Mouse (Mus musculus): ENCODE measurements around the gene Olfr54. TPM values are rescaled to one million over a fixed set of nuclear protein-coding genes. Genes with fewer than 3 reads are reported as not detected.

The Olfr54 gene
- polyA plus RNA-seq, 1 experiment = not detected

- Histone ChIP-seq H3K79me2 (ENCODE audit: control insufficient read depth, insufficient read depth) (no peaks in the 10 kb centered on the region), H3K4me2 (ENCODE audit: low read depth) (peak within 1 kb of the TSS; percentile 71), H3K27me3 (ENCODE audit: control insufficient read depth, insufficient read depth, insufficient read length) (no peaks in the 10 kb centered on the region), H3K4me3 (peak within 1 kb of the TSS; percentile 46), H3K36me3 (ENCODE audit: control insufficient read depth, insufficient read depth) (no peaks in the 10 kb centered on the region), H3ac (ENCODE audit: control insufficient read depth, insufficient read length) (peak within 1 kb of the TSS; percentile 68)
- TF ChIP-seq SRF (IDR thresholded peaks at IDR 0.05; ENCODE audit: control insufficient read depth, insufficient read length, low read depth) = no peak
- no peak for TF ChIP-seq MAX (IDR thresholded peaks at IDR 0.05; ENCODE audit: low read depth)
- no peak for TF ChIP-seq POLR2A (IDR thresholded peaks at IDR 0.05; ENCODE audit: insufficient read length, low read depth)
- no peak for TF ChIP-seq MYOD1 (IDR thresholded peaks at IDR 0.05; ENCODE audit: control insufficient read depth in 1 of 3, insufficient read length in 2 of 3, low read depth in 2 of 3)
- TF ChIP-seq POLR2AphosphoS2 (IDR thresholded peaks at IDR 0.05; ENCODE audit: insufficient read length, low read depth) = no peak
Observed at GRCm38 (mm10) chr11:51059151-51059571, 45.1 kb downstream of the Olfr54 start, which contains the start of gene Zfp354a. Zfp354a (plus strand) TSS chr11:51059257.

DNA sequence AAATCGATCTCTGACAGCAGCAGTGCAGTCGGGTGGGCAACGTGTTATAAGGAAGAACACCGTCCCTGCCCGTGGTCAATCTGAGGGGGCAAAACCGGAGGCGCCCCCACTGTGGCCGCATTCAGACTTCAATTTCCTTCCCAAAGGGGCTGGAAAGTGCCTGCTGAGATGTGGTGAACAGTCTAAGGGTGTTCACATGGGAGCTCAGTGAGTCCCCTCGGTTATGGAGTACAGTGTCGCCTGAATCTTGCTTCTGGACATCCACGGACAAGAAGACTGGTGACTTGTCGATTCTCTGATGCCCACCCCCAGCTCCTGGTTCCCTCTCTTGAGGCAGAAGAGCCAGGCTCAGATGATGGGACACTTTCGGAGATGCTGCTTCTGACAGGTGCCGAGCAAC lies 45.6 kb downstream of the Olfr54 start:
- TF ChIP-seq MAX (IDR thresholded peaks at IDR 0.05; ENCODE audit: low read depth) (no peak), USF1 (IDR thresholded peaks at IDR 0.05; ENCODE audit: low read depth) (no peak), CEBPB (IDR thresholded peaks at IDR 0.05; ENCODE audit: insufficient read depth, poor library complexity, severe bottlenecking) (no peak), REST (IDR thresholded peaks at IDR 0.05; ENCODE audit: insufficient read depth, insufficient read length) (no peak), TCF3 (IDR thresholded peaks at IDR 0.05; ENCODE audit: insufficient read length, low read depth) (no peak), POLR2A (IDR thresholded peaks at IDR 0.05; ENCODE audit: insufficient read length, low read depth) (no peak)
- peak overlapping the region; percentile 71 for H3K4me2 ChIP-seq (ENCODE audit: low read depth)
- H3ac ChIP-seq (ENCODE audit: control insufficient read depth, insufficient read length) = peak overlapping the region; percentile 68
- no peaks in the 10 kb centered on the region for H3K27me3 ChIP-seq (ENCODE audit: control insufficient read depth, insufficient read depth, insufficient read length)
- no peaks in the 10 kb centered on the region for H3K79me2 ChIP-seq (ENCODE audit: control insufficient read depth, insufficient read depth)
- H3K36me3 ChIP-seq (ENCODE audit: control insufficient read depth, insufficient read depth) = no peaks in the 10 kb centered on the region
- peak overlapping the region; percentile 46 for H3K4me3 ChIP-seq

DNA sequence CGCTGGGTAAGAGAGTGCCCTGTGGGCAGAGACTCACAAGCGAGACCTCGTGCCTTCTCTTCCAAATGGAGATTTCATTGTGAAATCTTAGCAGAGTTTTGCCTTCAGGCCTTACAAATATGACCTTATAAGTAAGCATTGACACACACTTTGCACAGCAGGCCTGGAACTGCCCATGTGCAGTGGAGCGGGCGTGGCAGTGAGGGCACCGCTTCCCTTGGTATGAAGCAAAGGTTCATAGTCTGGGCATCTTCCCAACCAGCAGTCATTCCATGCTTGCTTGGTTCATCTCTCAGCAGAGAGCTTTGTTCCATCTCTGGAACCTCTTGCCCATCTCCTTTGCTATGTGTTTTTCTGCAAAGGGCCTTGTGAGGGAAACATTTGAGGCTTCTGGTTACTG lies 46.9 kb downstream of the Olfr54 start:
- no peak for TF ChIP-seq MYOG (IDR thresholded peaks at IDR 0.05; ENCODE audit: control insufficient read depth in 1 of 3, insufficient read depth in 1 of 3, insufficient read length in 2 of 3, low read depth in 2 of 3)
- no peak for TF ChIP-seq POLR2A (IDR thresholded peaks at IDR 0.05; ENCODE audit: insufficient read length, low read depth)
- no peak for TF ChIP-seq REST (IDR thresholded peaks at IDR 0.05; ENCODE audit: insufficient read depth, insufficient read length)
- TF ChIP-seq CEBPB (IDR thresholded peaks at IDR 0.05; ENCODE audit: insufficient read depth, poor library complexity, severe bottlenecking) = no peak
- no peak for TF ChIP-seq POLR2AphosphoS2 (IDR thresholded peaks at IDR 0.05; ENCODE audit: insufficient read length, low read depth)
- TF ChIP-seq MAX (IDR thresholded peaks at IDR 0.05; ENCODE audit: low read depth) = no peak
- no peak for TF ChIP-seq MYOD1 (IDR thresholded peaks at IDR 0.05; ENCODE audit: control insufficient read depth in 1 of 3, insufficient read length in 2 of 3, low read depth in 2 of 3)
- no peak for TF ChIP-seq TCF12 (IDR thresholded peaks at IDR 0.05; ENCODE audit: insufficient read depth, poor library complexity, severe bottlenecking)
- no peak for TF ChIP-seq SRF (IDR thresholded peaks at IDR 0.05; ENCODE audit: control insufficient read depth, insufficient read length, low read depth)
- no peak for TF ChIP-seq E2F4 (IDR thresholded peaks at IDR 0.05; ENCODE audit: insufficient read depth)
- no peak for TF ChIP-seq TCF3 (IDR thresholded peaks at IDR 0.05; ENCODE audit: insufficient read length, low read depth)
- no peak for TF ChIP-seq USF1 (IDR thresholded peaks at IDR 0.05; ENCODE audit: low read depth)
- no peak overlapping the region for H3K4me3 ChIP-seq

DNA sequence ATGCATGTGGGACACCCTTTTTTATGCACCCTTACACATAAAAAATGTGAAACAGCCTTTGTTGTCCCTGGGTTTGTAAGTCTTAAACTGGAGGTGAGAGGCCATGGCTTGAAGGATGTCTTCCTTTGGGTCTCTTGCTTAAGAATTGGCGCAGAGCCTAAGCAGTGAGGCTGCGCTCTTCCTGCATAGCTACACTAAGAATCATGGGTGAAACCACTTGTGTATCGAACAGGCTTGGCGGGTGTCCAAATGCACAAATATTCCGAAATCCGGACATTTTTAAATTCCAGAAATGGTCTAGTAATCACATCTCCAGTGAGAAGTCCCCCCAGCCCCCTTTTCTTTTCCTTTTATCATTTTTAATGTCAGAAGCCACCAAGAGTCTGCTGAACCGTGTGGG lies 49.2 kb downstream of the Olfr54 start:
- Histone ChIP-seq H3ac (ENCODE audit: control insufficient read depth, insufficient read length) (no peak overlapping the region), H3K36me3 (ENCODE audit: control insufficient read depth, insufficient read depth) (peaks cover 9% of the 10 kb centered on the region), H3K79me2 (ENCODE audit: control insufficient read depth, insufficient read depth) (no peaks in the 10 kb centered on the region), H3K27me3 (ENCODE audit: control insufficient read depth, insufficient read depth, insufficient read length) (no peaks in the 10 kb centered on the region), H3K4me3 (no peak overlapping the region), H3K4me2 (ENCODE audit: low read depth) (no peak overlapping the region)
- TF ChIP-seq REST (IDR thresholded peaks at IDR 0.05; ENCODE audit: insufficient read depth, insufficient read length) = no peak
- no peak for TF ChIP-seq POLR2AphosphoS2 (IDR thresholded peaks at IDR 0.05; ENCODE audit: insufficient read length, low read depth)
- TF ChIP-seq CEBPB (IDR thresholded peaks at IDR 0.05; ENCODE audit: insufficient read depth, poor library complexity, severe bottlenecking) = no peak
- TF ChIP-seq USF1 (IDR thresholded peaks at IDR 0.05; ENCODE audit: low read depth) = no peak

More for the DNA sequence above, 46.9 kb downstream of the Olfr54 start:
- Histone ChIP-seq H3K79me2 (ENCODE audit: control insufficient read depth, insufficient read depth) (no peaks in the 10 kb centered on the region), H3K27me3 (ENCODE audit: control insufficient read depth, insufficient read depth, insufficient read length) (no peaks in the 10 kb centered on the region), H3ac (ENCODE audit: control insufficient read depth, insufficient read length) (no peak overlapping the region), H3K36me3 (ENCODE audit: control insufficient read depth, insufficient read depth) (no peaks in the 10 kb centered on the region), H3K4me2 (ENCODE audit: low read depth) (no peak overlapping the region)

- TF ChIP-seq REST (IDR thresholded peaks at IDR 0.05; ENCODE audit: insufficient read depth, insufficient read length) (no peak), TCF3 (IDR thresholded peaks at IDR 0.05; ENCODE audit: insufficient read length, low read depth) (no peak), POLR2AphosphoS2 (IDR thresholded peaks at IDR 0.05; ENCODE audit: insufficient read length, low read depth) (no peak), POLR2A (IDR thresholded peaks at IDR 0.05; ENCODE audit: insufficient read length, low read depth) (no peak), CEBPB (IDR thresholded peaks at IDR 0.05; ENCODE audit: insufficient read depth, poor library complexity, severe bottlenecking) (no peak), USF1 (IDR thresholded peaks at IDR 0.05; ENCODE audit: low read depth) (no peak), MYOG (IDR thresholded peaks at IDR 0.05; ENCODE audit: control insufficient read depth in 1 of 3, insufficient read depth in 1 of 3, insufficient read length in 2 of 3, low read depth in 2 of 3) (no peak), MYOD1 (IDR thresholded peaks at IDR 0.05; ENCODE audit: control insufficient read depth in 1 of 3, insufficient read length in 2 of 3, low read depth in 2 of 3) (no peak), TCF12 (IDR thresholded peaks at IDR 0.05; ENCODE audit: insufficient read depth, poor library complexity, severe bottlenecking) (no peak), SRF (IDR thresholded peaks at IDR 0.05; ENCODE audit: control insufficient read depth, insufficient read length, low read depth) (no peak), E2F4 (IDR thresholded peaks at IDR 0.05; ENCODE audit: insufficient read depth) (no peak), MAX (IDR thresholded peaks at IDR 0.05; ENCODE audit: low read depth) (no peak)
- Histone ChIP-seq H3K4me3 (no peak overlapping the region), H3K4me2 (ENCODE audit: low read depth) (no peak overlapping the region), H3ac (ENCODE audit: control insufficient read depth, insufficient read length) (no peak overlapping the region), H3K36me3 (ENCODE audit: control insufficient read depth, insufficient read depth) (peaks cover 15% of the 10 kb centered on the region), H3K79me2 (ENCODE audit: control insufficient read depth, insufficient read depth) (no peaks in the 10 kb centered on the region), H3K27me3 (ENCODE audit: control insufficient read depth, insufficient read depth, insufficient read length) (no peaks in the 10 kb centered on the region)
Observed at GRCm38 (mm10) chr11:51063841-51064240, 49.8 kb downstream of the Olfr54 start.

Other genes with a start within 250 kb of the Olfr54 start
- 1.6 TPM for gene Zfp354c, start 186.5 kb upstream of the Olfr54 start, polyA plus RNA-seq (2012; fragmentation: generic; extraction: Trizol)
- not detected for gene Zfp879, start 172.7 kb upstream of the Olfr54 start, polyA plus RNA-seq (2012; fragmentation: generic; extraction: Trizol)
- not detected for gene Grm6, start 163.6 kb upstream of the Olfr54 start, polyA plus RNA-seq (2012; fragmentation: generic; extraction: Trizol)
- 0.13 TPM for gene Zfp454, start 126.6 kb upstream of the Olfr54 start, polyA plus RNA-seq (2012; fragmentation: generic; extraction: Trizol)
- gene Zfp2, start 98.1 kb upstream of the Olfr54 start, polyA plus RNA-seq (2012; fragmentation: generic; extraction: Trizol) = 1.3 TPM
- gene Zfp354b, start 82.6 kb upstream of the Olfr54 start, polyA plus RNA-seq (2012; fragmentation: generic; extraction: Trizol) = 0.13 TPM
- not detected for gene 4933414I15Rik, start 70.5 kb upstream of the Olfr54 start, polyA plus RNA-seq (2012; fragmentation: generic; extraction: Trizol)
- not detected for gene Prop1, start 60.5 kb upstream of the Olfr54 start, polyA plus RNA-seq (2012; fragmentation: generic; extraction: Trizol)
- gene Olfr1378, start 47.7 kb upstream of the Olfr54 start, polyA plus RNA-seq (2012; fragmentation: generic; extraction: Trizol) = not detected
- gene Olfr1377, start 32.3 kb upstream of the Olfr54 start, polyA plus RNA-seq (2012; fragmentation: generic; extraction: Trizol) = not detected
- not detected for gene Olfr51, start 10.6 kb upstream of the Olfr54 start, polyA plus RNA-seq (2012; fragmentation: generic; extraction: Trizol)
- not detected for gene Olfr1375, start 33.9 kb downstream of the Olfr54 start, polyA plus RNA-seq (2012; fragmentation: generic; extraction: Trizol)
- gene Zfp354a, start 45.0 kb downstream of the Olfr54 start, polyA plus RNA-seq (2012; fragmentation: generic; extraction: Trizol) = 0.95 TPM
- not detected for gene Gm12569, start 206.2 kb downstream of the Olfr54 start, polyA plus RNA-seq (2012; fragmentation: generic; extraction: Trizol)
- gene Clk4, start 247.5 kb downstream of the Olfr54 start, polyA plus RNA-seq (2012; fragmentation: generic; extraction: Trizol) = 12.4 TPM
- gene BC049762, start 248.8 kb downstream of the Olfr54 start, polyA plus RNA-seq (2012; fragmentation: generic; extraction: Trizol) = not detected

Measured in myocyte (in vitro differentiated cells).